Mouse (Mus musculus) brain, embryonic 18.5 days (tissue): Measurements from ENCODE around the gene Prss56.

Experiments used
- DNase-seq: peaks from one replicate; pipeline ENCODE4 v3.0.0-alpha.2; 2012; ENCODE audit warnings: low read depth, low spot score

The Prss56 gene

DNA sequence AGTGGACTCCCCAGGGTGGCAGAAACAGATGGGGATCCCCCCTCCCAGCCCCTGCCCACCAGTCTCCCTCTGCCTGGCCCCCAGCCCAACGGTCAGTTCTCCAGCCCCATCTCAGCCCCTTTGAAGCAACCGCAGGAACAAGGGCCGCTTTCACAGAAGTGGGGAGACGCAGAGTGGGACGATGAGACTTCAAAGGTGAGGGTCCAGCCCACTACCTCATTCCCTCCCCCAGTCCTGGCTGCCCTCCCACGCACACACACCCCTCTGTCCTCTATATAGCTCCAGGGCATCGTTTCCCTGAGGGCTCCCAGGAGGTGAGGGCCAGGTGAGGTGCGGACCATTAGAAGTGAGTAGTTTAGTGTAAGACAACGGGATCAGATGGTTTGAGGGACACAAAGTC lies at the start of gene Prss56:
Gene Prss56, plus strand, starts transcription at position 301 of the 400 bp plus-strand sequence.
- DNase-seq = no peak

DNA sequence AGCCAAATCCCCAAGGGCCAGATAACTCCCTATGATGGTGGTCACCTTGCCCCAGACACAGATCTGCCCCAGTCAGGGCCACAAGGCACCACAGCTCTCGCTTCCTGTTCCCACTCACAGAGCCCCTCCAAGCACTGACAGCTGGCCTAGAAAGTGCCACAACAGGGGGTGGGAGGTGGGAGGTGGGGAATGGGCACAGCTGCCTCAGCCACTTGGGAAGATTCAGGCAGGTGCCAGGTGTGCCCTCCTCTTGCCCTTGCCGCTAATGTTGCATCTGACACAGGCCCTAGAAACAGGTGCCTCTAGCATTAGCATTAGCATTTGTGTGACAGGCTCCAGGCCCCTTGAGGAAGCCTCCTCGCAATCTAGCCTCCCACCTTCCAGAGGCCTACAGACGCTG lies 41.6 kb upstream of the Prss56 start:
- no peak for DNase-seq

DNA sequence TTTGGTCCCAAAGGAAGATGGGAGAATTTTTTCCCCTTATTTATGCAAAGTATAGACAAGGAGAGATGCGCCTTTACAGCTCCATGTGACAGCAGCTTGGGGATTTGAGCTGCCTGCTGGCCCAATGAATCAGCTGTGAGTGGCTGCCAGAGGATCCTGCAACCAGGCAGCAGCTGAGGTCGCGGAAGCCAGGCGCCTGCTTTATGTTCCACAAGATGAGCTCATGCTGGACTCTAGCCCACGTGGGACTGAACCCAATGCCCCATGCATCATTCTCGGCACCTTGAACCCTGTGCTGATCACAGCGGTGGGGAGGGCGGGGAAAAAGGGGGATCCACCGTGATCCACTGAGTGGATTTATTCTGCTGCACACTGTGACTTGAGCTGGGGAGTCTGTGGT lies 40.7 kb upstream of the Prss56 start:
- no peak for DNase-seq

DNA sequence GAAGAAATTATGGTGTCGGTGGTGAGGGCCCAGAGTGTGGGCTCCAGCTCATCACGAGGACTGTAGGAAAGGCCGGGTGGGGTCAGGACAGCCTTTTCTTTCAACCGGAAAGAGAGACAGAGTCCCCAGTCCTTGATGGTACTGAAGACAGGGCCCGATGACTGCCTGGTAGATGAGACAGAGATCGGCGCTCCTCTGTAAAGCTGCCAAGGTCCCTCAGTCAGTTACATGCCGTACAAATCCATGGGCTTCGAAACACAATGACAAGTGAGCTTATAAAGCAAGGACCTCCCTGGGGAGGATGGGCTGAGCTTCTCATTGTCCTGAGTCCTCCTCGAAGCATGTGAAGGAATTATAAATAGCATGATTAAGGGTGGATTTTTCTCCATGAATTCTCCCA lies 40.0 kb upstream of the Prss56 start:
- no peak for DNase-seq

DNA sequence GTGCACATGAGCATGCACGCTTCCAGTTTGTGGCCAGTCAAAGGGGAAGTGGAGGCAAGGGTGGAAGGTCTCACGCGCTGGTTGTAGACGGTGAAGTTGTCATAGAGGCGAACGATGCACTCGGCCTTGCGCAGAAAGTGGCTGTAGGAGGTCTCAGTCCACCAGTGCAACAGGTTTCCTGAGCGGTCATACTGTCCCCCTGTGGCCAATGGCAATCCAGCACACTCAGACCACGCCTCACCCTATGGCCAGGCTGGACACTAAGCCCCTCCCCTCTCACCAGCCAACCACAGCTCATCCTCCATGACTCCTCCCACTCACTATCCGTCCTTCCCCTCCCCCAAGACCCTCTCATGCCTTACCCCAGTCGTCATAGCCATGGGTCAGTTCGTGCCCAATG lies 33.7 kb upstream of the Prss56 start:
- no peak for DNase-seq

DNA sequence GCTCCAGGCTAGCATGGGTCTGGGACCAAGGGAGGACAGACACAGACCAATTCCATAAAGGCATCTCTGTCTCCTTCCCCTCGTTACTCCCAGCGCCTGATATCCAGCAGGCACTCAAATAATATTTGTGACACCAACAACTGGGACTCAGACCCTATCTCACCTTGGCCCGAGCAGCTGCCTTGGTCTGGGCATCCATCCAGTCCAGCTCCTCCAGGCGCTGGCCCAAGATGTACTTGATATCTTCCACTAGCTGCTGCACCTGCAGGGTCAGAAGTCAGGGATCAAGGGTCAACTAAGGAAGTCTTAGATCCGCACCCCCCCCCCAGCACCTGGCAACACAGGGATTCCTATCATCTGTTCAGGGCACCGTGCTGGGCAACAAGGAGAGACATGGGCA lies 31.8 kb upstream of the Prss56 start:
- DNase-seq = no peak

DNA sequence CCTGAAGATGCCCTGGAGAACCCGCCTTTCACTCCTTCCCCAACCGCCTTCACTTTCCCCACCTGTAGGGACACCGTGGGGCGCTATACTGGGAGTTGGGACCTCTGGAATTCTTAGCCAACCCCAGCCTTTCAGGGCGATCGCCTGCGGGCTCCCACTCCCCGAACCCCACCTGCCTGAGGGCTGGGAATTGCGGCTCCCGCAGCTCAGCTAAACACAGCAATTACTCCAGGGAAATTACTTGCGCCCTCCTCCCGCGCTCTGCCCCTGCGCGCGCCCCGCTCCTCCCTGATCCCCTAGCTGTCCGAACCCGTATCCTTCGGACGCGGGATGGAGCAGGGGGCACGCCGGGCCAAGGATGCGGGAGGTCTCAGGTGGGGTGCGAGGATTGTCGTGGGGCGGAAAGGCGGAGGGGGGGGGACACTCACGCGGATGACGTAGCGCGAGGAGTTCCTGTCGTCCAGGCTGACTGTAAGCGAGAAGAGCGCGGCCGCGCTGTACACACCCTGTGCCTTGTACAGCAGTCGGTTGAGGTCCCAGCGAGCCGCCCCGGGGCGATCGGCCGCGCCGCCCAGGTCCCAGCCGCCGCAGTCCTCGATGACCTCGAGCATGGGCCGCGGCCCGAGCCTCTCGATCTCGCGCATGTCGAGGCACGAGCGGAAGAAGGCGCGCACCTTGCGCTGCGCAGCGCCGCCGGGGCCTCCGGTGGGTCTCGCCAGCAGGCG lies 29.2 kb upstream of the Prss56 start:
- no peak for DNase-seq

DNA sequence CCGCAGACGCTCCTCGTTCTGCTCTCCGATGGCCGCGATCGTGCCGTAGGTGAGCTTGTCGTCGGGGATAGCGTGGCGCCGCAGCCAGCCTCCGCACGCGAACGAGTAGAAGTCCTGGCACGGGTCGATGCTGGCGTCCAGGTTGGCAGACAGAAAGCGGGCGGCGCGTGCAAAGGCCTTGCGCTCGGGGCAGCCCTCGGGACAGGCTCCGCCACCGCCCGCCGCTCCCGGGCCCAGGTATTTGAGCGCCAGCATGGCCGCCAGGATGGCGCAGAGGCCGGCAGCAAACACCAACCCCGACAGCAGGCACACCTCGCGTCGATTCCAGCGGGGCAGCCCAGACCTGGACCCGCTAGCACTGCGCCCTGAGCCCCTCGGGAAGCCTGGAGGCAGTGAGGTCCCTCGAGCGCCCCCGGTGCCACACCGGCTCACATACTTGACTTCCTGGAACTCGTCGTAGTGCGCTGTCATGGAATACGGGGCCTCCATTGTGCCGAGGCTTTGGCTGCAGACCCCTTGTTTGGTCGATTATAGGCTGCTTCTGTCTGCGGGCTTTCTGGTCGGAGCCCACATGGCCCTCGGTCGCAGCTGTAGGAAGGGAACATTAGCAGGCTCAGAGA lies 28.5 kb upstream of the Prss56 start:
- DNase-seq = no peak

DNA sequence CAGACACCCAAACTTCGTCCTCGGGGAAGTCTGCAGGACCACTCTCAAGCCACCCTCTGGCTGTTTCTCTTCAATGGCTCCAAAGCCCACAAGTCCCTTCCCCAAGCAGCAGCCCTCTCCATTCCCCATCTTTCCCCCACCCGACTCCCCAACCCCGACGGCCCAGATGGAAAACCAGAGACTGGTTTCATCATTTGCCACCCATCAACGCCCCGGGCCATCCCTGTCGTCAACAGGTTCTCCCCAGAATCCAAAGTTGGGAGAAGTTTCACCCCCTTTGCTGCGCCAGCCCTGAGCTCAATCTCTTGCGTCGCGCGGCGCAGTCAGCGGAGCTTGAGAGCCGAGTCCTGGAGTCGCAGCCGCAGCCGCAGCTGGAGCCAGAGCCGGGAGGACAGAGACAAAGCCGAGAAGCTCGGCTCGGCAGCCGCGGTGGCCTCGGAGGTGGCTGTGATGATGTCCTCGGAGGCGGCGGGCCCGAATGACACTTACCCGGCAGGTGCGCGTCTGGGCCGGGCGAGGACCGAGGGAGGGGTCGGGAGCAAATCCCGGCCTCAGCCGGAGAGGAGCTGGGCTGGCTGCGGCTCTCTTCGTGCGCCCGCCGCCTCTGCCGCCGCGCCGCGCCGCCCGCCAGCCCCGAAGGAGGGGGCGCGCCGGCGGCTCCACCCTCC lies 27.4 kb upstream of the Prss56 start:
- DNase-seq = no peak

DNA sequence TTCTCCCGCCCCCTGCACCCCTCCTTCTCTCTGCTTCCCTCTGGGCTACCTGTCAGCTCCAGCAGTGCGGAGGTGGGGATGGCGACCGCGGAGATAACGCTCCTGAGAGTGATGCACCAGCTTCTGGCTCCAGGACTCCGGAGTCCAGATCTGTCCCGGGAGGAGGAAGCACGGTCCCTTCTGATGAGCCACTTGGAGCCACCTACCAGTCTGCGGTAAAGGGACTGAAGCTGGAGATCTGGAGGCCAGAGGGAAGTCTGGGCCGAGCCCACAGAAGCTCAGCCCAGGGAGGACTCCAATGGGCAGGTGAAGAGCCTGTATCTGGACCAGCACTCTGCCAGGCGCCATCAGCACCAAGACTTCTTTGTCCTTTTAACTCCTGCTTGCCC lies 26.9 kb upstream of the Prss56 start, which contains the start of gene Ecel1:
Gene Ecel1, minus strand, starts transcription at position 323 of the 389 bp plus-strand sequence.
- DNase-seq = no peak

DNA sequence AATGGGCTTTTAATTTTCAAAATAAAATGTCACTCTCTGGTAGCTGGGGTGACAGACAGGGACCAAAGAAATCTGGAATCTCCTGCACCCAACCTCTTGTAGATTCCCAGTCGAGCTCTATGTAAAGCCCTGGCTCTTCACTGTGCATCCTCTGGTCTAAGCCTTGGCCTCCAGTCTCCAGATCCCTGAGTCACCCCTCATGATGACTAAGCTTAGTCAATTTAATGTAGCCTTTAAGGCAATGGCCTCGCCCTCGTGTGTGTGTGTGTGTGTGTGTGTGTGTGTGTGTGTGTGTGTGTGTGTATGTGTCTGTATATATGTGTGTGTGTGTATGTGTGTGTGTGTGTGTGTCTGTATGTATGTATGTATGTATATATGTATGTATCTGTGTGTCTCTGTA lies 23.7 kb upstream of the Prss56 start:
- no peak for DNase-seq

DNA sequence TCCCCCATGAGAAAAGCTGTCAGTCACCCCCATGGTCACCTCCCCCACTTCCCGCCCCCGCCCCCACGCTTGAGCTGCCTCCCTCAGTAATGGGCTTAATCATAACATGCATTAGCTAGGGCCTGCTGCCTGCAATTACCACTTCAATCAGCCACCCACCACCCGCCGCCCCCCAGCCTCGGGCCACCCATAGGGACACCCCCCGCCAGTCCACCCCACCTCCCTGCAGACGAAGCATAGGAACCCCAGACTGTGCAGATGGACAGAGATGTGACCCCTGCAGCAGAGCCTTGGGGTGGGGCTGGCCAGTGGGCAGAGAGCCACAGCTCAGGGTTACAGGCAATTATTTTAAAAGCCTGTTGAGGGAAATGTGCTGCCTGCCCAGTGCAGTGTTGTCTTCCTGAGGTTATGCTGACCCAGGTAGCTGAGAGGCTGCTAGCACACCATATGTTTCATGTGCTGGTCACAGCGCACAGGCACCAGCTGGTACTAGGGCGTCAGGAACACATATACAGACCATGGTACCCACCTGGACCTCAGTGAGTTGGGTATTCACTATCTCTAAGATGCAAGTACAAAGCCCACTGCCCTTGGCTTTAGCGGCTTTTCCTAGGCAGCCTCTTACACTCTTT lies 18.8 kb upstream of the Prss56 start:
- no peak for DNase-seq

DNA sequence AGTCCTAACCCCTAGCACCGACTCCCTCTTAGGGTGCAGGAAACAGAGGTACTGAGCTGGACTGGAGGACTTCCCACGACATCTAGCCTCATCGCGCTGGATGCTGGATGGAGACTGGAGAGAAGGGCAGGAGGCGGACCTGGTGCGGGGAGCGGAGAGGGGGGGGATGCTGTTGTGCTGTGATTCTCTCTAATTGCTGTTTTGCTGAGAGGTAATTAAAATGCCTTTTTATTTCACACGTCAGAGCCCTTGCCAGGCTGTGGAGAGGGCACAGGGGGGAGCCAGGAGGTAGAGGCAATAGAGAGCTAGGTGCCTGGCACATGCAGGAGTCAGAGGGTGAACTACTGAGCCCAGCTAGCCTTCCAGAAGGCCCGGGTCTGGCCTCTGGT lies 18.3 kb upstream of the Prss56 start:
- no peak for DNase-seq

DNA sequence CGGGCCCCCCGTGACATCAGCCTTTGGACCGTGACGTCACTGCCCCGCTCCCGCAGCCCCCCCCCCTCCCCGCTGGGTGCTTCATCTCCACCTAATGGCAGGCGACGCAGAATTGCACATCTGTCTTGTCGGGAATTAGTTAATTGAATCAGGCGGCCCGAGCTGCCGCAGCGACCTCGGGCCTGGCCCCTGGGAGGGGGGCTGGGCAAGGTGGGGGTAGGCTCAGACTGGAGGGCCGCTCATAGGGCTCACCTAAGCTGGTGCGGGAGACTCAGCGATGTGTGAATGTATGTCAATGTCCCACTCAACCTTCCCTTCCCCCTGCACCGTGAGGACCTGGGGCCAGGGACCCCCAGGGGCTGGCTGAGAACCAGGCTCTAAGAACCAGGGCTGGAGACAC lies 12.7 kb upstream of the Prss56 start:
- DNase-seq = no peak

DNA sequence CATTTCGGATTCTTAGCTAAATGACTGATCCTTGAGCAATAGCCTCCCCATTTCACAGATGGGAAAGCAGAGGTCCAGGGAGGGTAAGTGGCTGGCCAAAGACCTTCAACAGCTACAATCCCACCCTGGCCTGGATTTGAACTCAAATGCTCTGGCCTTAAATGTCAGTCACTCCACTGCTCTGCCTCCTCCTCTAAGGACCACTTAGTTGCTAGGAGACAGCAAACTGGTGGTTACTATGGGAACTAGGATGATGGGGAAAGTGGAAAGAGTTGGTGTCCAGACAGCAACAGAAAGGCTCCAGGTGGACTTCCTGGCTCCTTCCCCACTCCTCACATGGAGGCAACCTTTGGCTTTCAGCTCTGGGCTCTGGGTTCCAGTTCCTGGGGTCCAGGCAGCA lies 11.8 kb upstream of the Prss56 start:
- no peak for DNase-seq

DNA sequence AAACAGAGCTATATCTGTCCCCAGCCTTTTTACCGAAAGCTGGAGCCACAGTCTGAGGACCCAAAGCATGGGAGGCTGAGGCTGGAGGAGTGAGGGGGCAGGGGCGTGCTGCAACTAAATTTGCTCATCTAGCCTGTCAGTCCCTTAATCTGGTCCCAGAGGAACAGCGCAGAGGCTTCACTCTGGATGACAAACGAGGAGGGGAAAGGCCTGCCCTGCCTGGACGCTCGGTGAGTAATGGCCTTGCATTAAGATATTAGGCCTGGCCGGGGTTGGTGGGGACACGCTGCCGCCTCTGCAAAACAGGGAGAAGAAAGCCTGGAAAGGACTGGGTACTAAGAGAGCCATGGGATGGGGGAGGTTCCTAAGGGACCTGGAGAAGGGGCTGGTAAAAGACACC lies 10.8 kb upstream of the Prss56 start:
- DNase-seq = no peak

DNA sequence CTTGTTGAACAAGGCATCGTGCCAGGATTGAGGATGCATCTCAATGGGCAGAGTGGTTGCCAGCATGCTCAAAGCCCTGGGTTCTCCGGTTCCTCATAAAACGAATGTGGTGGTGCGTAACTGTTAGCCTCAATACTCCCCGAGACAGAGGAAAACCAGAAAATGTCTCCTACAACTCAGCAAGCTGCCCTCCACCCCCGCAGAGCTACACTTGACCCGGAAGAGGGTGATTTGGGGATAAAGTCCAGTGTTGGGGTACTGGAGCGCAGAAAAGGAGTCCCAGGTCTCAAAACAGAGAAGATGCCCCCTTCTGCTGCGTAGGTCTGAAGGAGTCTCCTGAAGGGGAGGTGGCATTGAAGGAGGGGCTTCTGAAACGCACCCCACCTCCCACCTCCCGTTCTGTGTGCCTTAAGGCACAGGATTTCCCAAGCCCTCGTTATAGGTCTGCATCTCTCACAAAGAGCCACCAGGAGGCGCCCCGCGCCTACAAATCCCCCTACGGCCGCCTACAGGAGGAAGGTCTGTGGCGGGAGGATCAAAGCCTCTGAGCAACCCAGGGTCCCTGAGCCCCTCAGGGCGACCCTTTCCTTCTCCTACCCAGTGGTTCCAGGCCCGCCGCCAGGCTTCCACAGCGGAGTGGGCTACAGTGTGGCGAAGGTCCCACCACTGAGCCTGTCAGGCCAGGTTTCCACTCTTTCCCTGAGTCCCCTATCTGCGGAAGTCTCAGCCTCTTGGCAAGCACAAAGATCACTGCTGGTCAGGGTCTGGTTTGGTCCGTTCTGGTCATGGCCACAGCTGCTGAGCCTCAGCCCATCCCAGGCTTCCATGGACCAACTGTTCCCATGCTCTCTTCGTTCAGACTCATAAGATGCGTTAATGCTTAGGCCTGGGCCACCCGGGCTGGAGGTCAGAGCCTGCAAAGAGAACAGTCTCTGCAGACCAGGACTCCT lies 8.8 kb upstream of the Prss56 start:
- DNase-seq = no peak

DNA sequence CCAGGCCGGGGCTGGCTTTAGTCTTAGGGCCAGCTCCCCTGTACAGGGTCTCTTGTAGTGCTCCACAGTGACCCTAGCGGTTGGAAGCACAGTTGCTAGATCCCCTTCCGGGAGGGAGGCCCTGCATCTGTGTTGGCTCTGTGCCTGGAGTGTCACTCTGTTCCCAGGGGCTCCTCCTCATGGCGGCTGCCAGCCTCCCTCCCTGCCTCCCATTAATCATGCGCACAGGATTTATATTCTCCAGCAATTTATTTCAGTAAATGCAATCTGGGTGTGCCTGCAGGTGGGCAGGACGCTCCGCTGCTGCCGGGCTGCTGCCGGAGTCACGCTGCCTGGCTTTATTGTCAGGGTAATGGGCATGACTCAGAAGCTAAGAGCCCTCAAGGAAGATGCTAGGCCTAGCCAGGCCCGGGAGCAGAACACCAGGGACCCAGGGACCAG lies 7.2 kb upstream of the Prss56 start:
- peak; percentile 30 for DNase-seq

DNA sequence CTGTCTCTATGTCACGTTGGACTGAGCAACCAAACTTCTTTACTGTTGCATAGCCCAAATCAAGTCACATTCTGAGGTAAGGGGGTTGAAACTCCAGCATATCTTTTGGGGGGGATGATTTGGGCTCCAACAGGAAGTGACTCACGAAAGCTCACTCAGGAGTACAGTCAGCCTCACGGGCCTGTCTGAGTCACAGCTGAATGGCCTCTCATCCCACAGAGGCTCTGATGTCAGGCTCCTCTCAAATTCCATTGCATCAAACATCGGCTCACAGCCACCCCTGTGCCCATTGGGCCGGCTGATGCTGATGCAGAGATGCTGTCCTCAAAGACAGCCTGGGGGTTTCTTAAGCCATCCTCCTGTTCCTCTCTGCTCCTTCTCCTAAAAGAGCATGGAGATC lies 2.2 kb upstream of the Prss56 start:
- DNase-seq = no peak

DNA sequence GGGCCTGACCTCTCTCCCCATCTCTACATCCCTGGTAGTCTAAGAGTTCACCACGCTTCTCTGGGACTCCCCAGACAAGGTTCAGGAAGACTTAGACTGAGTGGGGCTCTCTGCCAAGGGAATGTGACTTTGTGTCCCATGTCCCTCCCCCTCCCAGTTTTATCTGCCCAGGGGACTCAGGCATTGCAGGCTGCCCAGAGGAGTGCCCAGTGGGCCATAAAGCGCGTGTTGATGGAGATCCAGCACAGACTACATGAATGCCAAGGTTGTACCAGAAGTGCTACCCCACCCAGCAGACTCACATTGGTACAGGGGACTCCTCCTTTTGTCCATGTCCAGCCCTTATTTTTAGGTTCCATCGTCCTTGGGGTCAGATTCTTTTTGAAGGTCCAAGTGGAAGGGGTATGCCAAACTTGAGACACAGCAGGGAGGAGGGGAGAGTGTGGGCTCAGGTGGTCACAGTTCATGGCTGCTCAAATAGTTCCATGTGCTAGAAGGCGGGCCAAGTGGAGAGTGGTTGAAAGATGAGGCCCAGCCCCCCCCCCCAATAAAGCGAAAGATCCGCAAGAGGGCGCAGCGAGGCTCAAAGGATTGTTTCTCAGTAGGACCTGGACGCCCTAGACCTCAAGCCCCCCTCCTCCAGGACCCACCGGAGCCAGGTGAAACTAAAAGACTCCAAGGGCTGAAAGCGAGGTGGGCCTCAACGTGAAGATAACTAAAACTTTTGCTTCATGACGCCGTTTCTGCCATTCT lies 1.1 kb downstream of the Prss56 start:
- no peak for DNase-seq

DNA sequence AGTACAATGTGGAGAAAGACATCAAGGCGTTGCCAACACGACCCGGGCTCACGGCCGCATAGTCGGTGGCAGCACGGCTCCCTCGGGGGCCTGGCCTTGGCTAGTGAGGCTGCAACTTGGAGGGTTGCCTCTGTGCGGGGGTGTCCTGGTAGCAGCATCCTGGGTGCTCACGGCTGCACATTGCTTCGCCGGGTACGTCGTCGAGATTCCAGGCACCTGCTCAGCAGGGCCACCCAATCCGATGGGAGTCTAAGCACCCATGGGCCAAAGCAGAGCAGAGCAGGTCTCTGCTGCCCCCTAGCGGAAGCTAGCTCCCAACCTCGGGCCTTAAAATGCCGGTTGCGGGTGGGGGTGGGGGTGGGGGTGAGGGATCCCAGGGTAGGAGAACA lies 1.6 kb downstream of the Prss56 start:
- no peak for DNase-seq
